Mouse (Mus musculus): ENCODE results near the gene Kcnab3. TPM values are rescaled to one million over a fixed set of nuclear protein-coding genes. Genes with fewer than 3 reads are reported as not detected.
"Not testable (repeated sequence)": the region's sequence is repeated elsewhere in the genome, so short reads cannot be mapped to it uniquely, and the experiment has no call there.

The Kcnab3 gene
- 2.4 and 2.8 TPM in 2 replicates for polyA plus RNA-seq (2015; fragmentation: Nextera tagmentation; extraction: Ambion mirVana)

DNA sequence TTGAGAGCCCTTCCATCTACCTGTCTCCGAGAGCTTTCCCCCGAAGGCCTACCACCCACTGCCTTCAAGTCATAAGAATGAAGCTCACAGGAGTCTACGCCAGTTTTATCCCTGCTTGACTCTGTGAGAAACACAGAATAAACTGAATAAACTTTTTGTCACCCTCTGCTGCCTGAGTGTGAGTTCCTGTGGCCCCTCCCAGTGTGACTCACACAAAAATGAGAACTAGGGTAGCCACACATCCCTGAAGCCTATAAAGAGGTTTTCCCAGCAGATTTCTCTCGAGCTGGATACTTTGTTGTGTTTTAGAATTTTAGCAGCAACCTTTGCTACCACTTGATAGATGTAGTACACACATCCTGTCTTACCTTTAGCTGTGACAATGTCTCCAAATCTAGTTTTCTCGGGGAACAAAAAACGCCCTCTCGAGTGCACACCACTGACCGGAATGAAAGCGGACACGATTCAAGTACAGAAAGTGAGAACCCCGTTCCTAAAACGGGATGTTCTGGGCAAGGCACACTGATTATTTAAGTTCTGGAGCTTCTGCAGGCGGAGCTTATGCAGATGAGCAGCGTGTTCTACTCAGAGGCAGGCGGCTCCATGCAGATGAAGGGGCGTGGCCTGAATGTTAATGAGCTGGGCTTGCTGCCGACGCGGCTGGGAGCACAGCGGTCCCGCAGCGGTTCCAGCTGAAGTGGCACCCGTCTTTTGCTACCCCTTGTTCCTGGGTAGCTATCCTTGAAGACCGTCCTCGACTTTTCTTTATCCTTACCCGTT is at the start of gene Kcnab3:
Kcnab3 (plus strand) TSS at position 631 of the 780 bp plus-strand sequence.
- Histone ChIP-seq H3K4me3 (peak within 1 kb of the TSS; percentile 58), H3K4me2 (replicated peaks) (peak within 1 kb of the TSS; percentile 83), H3K9ac (peak within 1 kb of the TSS; percentile 73), H3K9me3 (no peaks in the 10 kb centered on the region), H3K36me3 (peaks cover under 1% of the 10 kb centered on the region; the same call in 1 of the 2 replicates), H3K27me3 (peaks cover 33% of the 10 kb centered on the region), H3K27ac (no peak within 1 kb of the TSS; the same call in 1 of the 2 replicates), H3K4me1 (peaks cover 44% of the 10 kb centered on the region)
- 11% methylated on average over 26 of the region's 26 CpGs for whole genome bisulfite sequencing
- peak; percentile 62; the same call in 1 of the 2 replicates for ATAC-seq (ENCODE audit: low FRiP score, low read depth)

DNA sequence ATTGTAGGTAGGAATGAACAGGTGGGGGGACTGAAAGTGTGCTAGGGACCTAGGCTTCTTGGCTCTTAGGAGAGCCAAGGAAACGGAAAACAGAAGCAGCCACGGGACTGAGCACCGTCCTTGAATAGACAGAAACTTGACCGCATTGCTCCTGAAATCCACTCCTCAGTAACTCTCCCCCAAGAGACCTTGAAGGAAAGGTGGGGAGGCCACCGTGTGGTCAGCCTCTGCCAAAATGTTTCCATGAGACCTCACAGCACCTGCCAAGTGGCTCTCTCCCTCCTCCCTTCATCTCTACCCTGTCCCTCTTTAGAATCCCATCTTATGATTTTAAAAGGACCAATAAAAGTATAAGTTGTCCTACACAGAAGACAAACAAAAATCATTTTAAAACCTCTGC is 48.8 kb upstream of the Kcnab3 start:
- Histone ChIP-seq H3K36me3 (no peaks in the 10 kb centered on the region), H3K9ac (no peak overlapping the region), H3K4me1 (no peaks in the 10 kb centered on the region), H3K4me3 (no peak overlapping the region), H3K9me3 (no peaks in the 10 kb centered on the region), H3K27ac (no peak overlapping the region), H3K4me2 (replicated peaks) (no peak overlapping the region), H3K27me3 (no peaks in the 10 kb centered on the region)
- 54% methylated on average over 5 of the region's 5 CpGs for WGBS
- ATAC-seq (ENCODE audit: low FRiP score, low read depth), result no peak

DNA sequence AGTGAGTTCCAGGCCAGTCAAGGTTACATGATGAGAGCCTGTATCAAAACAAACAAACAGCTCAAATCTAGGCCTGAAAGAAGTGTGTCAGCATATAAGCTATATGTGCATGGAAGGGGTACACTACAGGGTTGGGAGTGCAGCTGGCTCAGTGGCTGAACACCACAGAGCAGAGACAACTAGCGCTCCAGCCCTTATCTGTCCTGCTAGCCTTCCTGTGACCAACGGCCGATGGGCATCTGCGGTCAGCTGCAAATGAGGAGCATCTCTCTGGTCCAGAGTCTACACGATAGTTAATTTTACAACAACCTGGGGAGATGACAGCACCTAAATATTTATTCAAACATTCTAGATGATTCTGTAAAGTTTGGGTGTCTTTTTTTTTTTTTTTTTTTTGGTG is 34.9 kb upstream of the Kcnab3 start:
- ATAC-seq (ENCODE audit: low FRiP score, low read depth), result no peak
- WGBS, result 91% methylated on average over 5 of the region's 5 CpGs
- H3K4me3 ChIP-seq, result no peak overlapping the region
- no peaks in the 10 kb centered on the region for H3K4me1 ChIP-seq
- no peaks in the 10 kb centered on the region for H3K36me3 ChIP-seq
- H3K9me3 ChIP-seq, result 0 out of 2 replicates have a peak, but pooled peaks cover 4% of the 10 kb centered on the region
- no peak overlapping the region for H3K4me2 ChIP-seq (replicated peaks)
- no peaks in the 10 kb centered on the region for H3K27me3 ChIP-seq
- H3K27ac ChIP-seq, result no peak overlapping the region
- H3K9ac ChIP-seq, result no peak overlapping the region

DNA sequence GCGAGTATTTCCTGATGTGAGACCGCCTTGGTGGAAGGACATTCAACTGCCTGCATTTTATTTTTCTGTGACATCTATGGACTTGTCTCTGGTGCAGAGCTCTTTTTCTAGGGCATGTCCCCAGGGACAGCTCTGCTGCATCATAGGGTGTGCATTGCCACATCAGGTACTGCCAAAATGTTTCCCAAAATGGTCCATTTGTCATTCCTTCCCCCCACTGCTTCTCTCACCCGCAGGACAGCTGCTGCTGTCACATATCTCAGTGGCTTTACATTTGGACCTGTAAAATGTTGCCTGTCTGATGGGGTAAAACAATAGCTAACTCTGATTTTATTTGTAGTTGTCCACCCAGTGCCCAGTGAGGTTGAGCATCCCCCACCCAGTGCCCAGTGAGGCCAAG is 30.8 kb upstream of the Kcnab3 start:
- no peak for ATAC-seq (ENCODE audit: low FRiP score, low read depth)
- Histone ChIP-seq H3K27me3 (no peaks in the 10 kb centered on the region), H3K4me1 (no peaks in the 10 kb centered on the region), H3K9me3 (no peaks in the 10 kb centered on the region), H3K27ac (no peak overlapping the region), H3K4me2 (replicated peaks) (no peak overlapping the region), H3K4me3 (no peak overlapping the region), H3K9ac (no peak overlapping the region), H3K36me3 (peaks cover 26% of the 10 kb centered on the region)
- 91% methylated on average over 3 of the region's 3 CpGs for WGBS

DNA sequence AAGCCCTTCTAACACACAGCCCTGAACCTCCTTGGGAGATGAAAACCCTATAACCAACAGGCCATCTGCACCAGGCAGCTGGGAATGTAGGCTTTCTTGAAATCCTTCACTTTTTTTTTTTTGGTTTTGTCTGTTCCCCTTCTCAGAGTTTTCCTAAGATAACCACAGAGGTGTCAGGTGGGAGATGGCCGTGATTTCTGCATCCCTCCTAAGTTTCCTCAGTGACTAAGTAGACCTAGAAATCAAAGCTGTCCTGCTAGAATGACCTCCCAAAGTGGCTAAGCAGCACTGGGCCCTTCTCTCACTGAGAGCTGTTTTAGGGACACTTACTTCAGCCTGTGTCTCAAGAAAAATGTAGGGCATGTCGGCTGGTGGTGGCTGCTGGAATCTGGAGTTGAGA is 28.3 kb upstream of the Kcnab3 start:
- no peak overlapping the region for H3K9ac ChIP-seq
- WGBS, result 91% methylated on average over 2 of the region's 2 CpGs
- H3K36me3 ChIP-seq, result peaks cover 48% of the 10 kb centered on the region
- no peak overlapping the region for H3K4me3 ChIP-seq
- H3K4me2 ChIP-seq (replicated peaks), result no peak overlapping the region
- ATAC-seq (ENCODE audit: low FRiP score, low read depth), result no peak
- no peak overlapping the region for H3K27ac ChIP-seq
- H3K9me3 ChIP-seq, result no peaks in the 10 kb centered on the region
- no peaks in the 10 kb centered on the region for H3K4me1 ChIP-seq
- H3K27me3 ChIP-seq, result no peaks in the 10 kb centered on the region

DNA sequence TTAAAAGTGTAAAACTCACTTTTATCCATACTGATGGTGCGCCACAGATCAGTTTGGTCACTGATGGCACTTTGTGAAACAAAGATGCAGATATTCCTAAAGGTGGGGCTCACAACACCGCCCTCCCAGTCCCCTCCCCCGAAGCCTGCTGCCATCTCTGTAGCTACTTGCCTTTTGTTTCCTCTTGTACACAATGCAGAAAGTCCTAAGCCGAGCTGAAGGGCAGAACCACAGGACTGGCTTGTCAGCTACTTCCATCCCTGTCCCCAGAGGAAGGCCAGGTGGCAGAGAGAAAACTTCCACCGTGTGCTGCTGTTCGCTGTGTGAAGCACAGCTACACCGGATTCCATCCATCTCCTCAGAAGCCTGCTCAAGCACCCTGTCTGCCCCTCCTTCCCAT is 27.8 kb upstream of the Kcnab3 start:
- Histone ChIP-seq H3K9me3 (no peaks in the 10 kb centered on the region), H3K4me2 (replicated peaks) (no peak overlapping the region), H3K36me3 (peaks cover 52% of the 10 kb centered on the region), H3K4me3 (no peak overlapping the region), H3K9ac (no peak overlapping the region), H3K27me3 (no peaks in the 10 kb centered on the region), H3K27ac (no peak overlapping the region), H3K4me1 (no peaks in the 10 kb centered on the region)
- 82% methylated on average over 7 of the region's 7 CpGs for WGBS
- ATAC-seq (ENCODE audit: low FRiP score, low read depth), result no peak

DNA sequence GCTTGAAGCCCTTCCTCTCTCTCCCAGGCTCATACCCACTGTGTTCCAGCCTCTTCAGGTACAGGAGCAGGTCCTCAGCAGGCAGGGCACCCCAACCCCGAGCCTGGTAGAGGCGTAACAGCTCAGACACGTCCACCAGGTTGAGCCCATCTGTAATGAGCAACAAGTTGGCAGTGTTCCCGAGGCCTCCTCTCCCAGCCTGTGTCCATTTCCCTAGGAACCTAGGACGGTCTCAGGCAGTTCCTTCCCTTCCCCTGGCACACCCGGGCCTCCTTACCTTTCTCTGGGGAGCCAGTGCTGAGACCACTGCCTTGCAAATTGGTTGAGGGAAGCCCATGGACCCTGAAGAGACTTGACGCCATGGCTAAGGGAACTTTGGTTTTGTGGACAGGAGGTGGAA is 23.2 kb upstream of the Kcnab3 start:
- Histone ChIP-seq H3K36me3 (peaks cover 89% of the 10 kb centered on the region), H3K4me1 (no peaks in the 10 kb centered on the region), H3K9ac (no peak overlapping the region), H3K4me2 (replicated peaks) (no peak overlapping the region), H3K4me3 (no peak overlapping the region), H3K9me3 (no peaks in the 10 kb centered on the region), H3K27me3 (no peaks in the 10 kb centered on the region), H3K27ac (no peak overlapping the region)
- 92% methylated on average over 7 of the region's 7 CpGs for WGBS
- no peak for ATAC-seq (ENCODE audit: low FRiP score, low read depth)

DNA sequence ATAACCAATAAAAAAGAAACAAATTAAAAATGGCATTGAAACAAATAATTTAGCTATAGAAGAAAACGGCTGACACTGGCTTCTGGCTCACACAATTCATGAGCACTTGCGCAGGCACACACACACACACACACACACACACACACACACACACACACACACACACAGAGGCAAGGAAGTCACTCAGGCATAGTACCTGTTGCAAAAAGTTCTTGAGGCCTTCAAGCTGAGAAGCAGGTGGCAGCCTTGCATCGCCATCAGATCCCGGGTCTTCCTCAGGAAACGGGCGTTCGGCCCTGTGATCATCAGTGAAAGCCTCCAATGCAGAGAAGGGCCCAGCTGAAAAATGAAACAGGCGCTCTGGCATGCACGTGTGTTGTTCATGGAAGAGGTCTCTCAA is 20.8 kb upstream of the Kcnab3 start:
- Histone ChIP-seq H3K4me2 (replicated peaks) (no peak overlapping the region), H3K27ac (no peak overlapping the region), H3K36me3 (peaks cover 90% of the 10 kb centered on the region), H3K27me3 (no peaks in the 10 kb centered on the region), H3K9me3 (no peaks in the 10 kb centered on the region), H3K9ac (no peak overlapping the region), H3K4me1 (no peaks in the 10 kb centered on the region), H3K4me3 (no peak overlapping the region)
- no peak for ATAC-seq (ENCODE audit: low FRiP score, low read depth)
- 92% methylated on average over 9 of the region's 9 CpGs for WGBS

DNA sequence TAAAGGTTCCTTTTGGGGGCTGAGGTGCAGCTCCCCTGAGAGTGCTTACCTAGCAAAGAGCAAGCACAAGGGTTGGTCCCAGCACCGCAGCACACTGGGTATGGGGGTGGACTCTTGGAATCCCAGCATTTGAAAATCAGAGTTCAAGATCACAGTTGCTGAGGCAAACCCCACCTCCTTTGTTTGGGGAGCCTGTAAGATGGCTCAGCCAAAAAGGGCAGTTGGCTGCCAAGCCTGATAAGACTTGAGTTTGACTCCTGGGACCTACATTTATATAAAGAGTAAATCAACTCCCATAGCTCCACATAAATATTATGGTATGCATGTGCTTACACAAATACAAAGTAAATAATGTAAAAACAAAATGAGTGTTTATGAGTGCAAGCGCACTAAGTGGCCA is 20.0 kb upstream of the Kcnab3 start:
- H3K4me2 ChIP-seq (replicated peaks), result no peak overlapping the region
- 96% methylated on average over 2 of the region's 2 CpGs for WGBS
- no peak overlapping the region for H3K4me3 ChIP-seq
- no peak for ATAC-seq (ENCODE audit: low FRiP score, low read depth)
- H3K27me3 ChIP-seq, result no peaks in the 10 kb centered on the region
- no peaks in the 10 kb centered on the region for H3K9me3 ChIP-seq
- H3K36me3 ChIP-seq, result peaks cover 91% of the 10 kb centered on the region
- H3K9ac ChIP-seq, result no peak overlapping the region
- no peak overlapping the region for H3K27ac ChIP-seq
- no peaks in the 10 kb centered on the region for H3K4me1 ChIP-seq

DNA sequence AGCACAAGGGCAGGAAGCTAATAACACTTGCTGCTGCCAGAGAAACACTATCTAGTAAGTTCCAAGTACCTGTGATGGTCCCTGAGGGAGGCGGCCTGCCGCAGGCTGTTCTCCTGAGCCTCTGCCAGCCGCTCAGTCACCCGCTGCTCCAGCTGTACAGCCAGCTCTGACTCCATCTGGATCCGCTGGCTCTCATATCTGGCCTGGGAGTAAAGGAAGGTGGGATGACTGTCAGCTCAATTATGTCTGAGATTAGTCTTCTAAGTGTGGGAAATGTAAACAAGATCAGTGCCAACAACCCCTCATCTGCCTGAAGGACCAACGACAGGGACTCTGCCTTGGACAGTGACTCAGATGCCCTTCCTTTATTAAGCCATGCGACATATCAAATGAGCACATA is 14.8 kb upstream of the Kcnab3 start:
- Histone ChIP-seq H3K4me3 (no peak overlapping the region), H3K27ac (no peak overlapping the region), H3K27me3 (no peaks in the 10 kb centered on the region), H3K9me3 (no peaks in the 10 kb centered on the region), H3K9ac (0 out of 2 replicates have a peak overlapping the region, but pooled peaks have one; percentile 0), H3K4me1 (no peaks in the 10 kb centered on the region), H3K4me2 (replicated peaks) (no peak overlapping the region), H3K36me3 (peaks cover 91% of the 10 kb centered on the region)
- no peak for ATAC-seq (ENCODE audit: low FRiP score, low read depth)
- WGBS, result 83% methylated on average over 7 of the region's 7 CpGs

DNA sequence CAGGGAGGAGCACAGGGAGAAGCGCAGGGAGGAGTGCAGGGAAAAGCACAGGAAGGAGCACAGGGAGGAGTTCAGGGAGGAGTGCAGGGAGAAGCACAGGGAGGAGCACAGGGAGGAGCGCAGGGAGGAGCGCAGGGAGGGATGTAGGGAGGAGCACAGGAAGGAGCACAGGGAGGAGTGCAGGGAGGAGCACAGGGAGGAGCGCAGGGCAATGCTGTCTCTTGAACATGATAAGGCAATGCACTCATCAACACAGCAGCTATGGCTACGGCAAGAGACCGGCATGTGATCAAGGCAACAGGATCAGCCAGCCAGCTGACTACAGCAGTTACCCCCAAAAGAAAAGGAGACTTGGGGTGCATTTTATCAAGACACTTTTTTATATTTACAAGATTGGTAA is 9.7 kb upstream of the Kcnab3 start:
- no peak overlapping the region for H3K4me3 ChIP-seq
- no peak for ATAC-seq (ENCODE audit: low FRiP score, low read depth)
- peaks cover 82% of the 10 kb centered on the region for H3K36me3 ChIP-seq
- H3K4me1 ChIP-seq, result no peaks in the 10 kb centered on the region
- no peak overlapping the region for H3K9ac ChIP-seq
- no peaks in the 10 kb centered on the region for H3K27me3 ChIP-seq
- H3K9me3 ChIP-seq, result no peaks in the 10 kb centered on the region
- H3K27ac ChIP-seq, result no peak overlapping the region
- 98% methylated on average over 6 of the region's 6 CpGs for WGBS
- H3K4me2 ChIP-seq (replicated peaks), result no peak overlapping the region

DNA sequence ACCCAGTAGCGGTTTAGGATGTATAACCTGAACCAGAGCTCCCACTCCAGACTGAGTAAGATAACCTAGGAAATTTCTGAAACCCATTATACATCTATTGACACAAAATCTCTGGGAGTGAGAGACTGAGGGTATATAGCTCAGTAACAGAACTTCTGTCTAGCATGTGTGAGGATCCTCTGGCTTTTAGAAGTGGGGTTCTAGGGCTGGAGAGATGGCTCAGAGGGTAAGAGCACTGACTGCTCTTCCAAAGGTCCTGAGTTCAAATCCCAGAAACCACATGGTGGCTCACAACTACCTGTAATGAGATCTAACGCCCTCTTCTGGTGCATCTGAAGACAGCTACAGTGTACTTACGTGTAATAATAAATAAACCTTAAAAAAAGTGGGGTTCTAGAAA is 8.1 kb upstream of the Kcnab3 start:
- H3K27ac ChIP-seq; H3K4me2 ChIP-seq (replicated peaks); H3K9ac ChIP-seq; H3K27me3 ChIP-seq; H3K9me3 ChIP-seq; ATAC-seq (ENCODE audit: low FRiP score, low read depth); H3K4me3 ChIP-seq: not testable (repeated sequence)
- H3K4me1 ChIP-seq, result peaks cover 15% of the 10 kb centered on the region
- peaks cover 65% of the 10 kb centered on the region for H3K36me3 ChIP-seq
- WGBS, result 88% methylated on average over 3 of the region's 3 CpGs

DNA sequence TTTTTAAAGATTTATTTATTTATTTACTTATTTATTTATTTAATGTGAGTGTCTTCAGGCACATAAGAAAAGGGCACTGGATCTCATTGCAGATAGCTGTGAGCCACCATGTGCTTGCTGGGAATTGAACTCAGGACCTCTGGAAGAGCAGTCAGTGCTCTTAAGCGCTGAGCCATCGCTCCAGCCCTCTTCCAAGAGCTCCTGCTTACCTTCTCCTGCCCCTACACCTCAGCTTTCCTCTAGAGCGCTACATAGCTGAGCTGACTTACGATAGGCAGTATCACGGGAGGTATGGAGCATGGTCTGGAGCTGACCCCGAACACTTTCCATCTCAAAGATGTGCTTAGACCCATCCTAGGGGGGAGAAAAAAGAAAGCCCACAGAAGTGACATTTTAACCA is 4.5 kb upstream of the Kcnab3 start:
- Histone ChIP-seq H3K27me3 (peaks cover 3% of the 10 kb centered on the region), H3K36me3 (peaks cover 37% of the 10 kb centered on the region), H3K4me3 (no peak overlapping the region), H3K4me2 (replicated peaks) (peak overlapping the region; percentile 83), H3K9ac (peak overlapping the region; percentile 84), H3K9me3 (no peaks in the 10 kb centered on the region), H3K4me1 (peaks cover 36% of the 10 kb centered on the region), H3K27ac (no peak overlapping the region)
- WGBS, result 89% methylated on average over 6 of the region's 6 CpGs
- no peak for ATAC-seq (ENCODE audit: low FRiP score, low read depth)
